Mouse (Mus musculus) brown adipose tissue, adult 24 weeks (tissue): Measurements from ENCODE around the gene Mtx1. TPM values are rescaled to one million over a fixed set of nuclear protein-coding genes. Genes with fewer than 3 reads are reported as not detected.

Source experiments
- H3K27ac ChIP-seq: fragments of 200-500 bp; replicated peaks from 2 replicates; pipeline ENCODE4 v1.5.1; 2012; ENCODE audit warnings: low read depth, mild to moderate bottlenecking, low read length
- H3K4me1 ChIP-seq: fragments of 200-500 bp; 2 replicates; pipeline ENCODE4 v1.6.1; 2012; ENCODE audit warnings: low read length, mixed read lengths; ENCODE audit not compliant: control insufficient read depth, insufficient read depth, insufficient read length
- H3K4me3 ChIP-seq: fragments of 200-500 bp; 2 replicates; pipeline ENCODE4 v1.5.1; 2012; ENCODE audit warnings: low read depth, mild to moderate bottlenecking, low read length, moderate library complexity; ENCODE audit not compliant: insufficient read depth
- polyA plus RNA-seq: library from polyadenylated mRNA; stranded (reverse); fragments of >200 nt; gene quantifications from 2 replicates; pipeline ENCODE4 v1.2.4, GENCODE M21; 2012; ENCODE audit not compliant: missing spikeins, insufficient read depth, insufficient read length

Gene Mtx1
- polyA plus RNA-seq, 1 experiment, result 115 TPM

- H3K27ac ChIP-seq, result no peak overlapping the region
- H3K4me3 ChIP-seq, result no peak overlapping the region
- H3K4me1 ChIP-seq, result no peaks in the 10 kb centered on the region; the same call in 1 of the 2 replicates
These were observed 36.5 kb downstream of the Mtx1 start for GRCm38 (mm10) chr3:89190436-89190835.

GRCm38 (mm10) chr3:89188478-89188875, 38.4 kb downstream of the Mtx1 start:
- Histone ChIP-seq H3K4me3 (no peak overlapping the region), H3K27ac (no peak overlapping the region), H3K4me1 (no peaks in the 10 kb centered on the region; the same call in 1 of the 2 replicates)

GRCm38 (mm10) chr3:89187690-89188477, 39.0 kb downstream of the Mtx1 start:
- Histone ChIP-seq H3K4me1 (no peaks in the 10 kb centered on the region; the same call in 1 of the 2 replicates), H3K27ac (no peak overlapping the region), H3K4me3 (no peak overlapping the region)

GRCm38 (mm10) chr3:89187197-89187596, 39.7 kb downstream of the Mtx1 start:
- no peaks in the 10 kb centered on the region; the same call in 1 of the 2 replicates for H3K4me1 ChIP-seq
- H3K27ac ChIP-seq, result no peak overlapping the region
- no peak overlapping the region for H3K4me3 ChIP-seq

- Histone ChIP-seq H3K27ac (no peak overlapping the region), H3K4me1 (no peaks in the 10 kb centered on the region; the same call in 1 of the 2 replicates), H3K4me3 (peak overlapping the region; percentile 54)
These were observed 43.0 kb downstream of the Mtx1 start for GRCm38 (mm10) chr3:89183959-89184315.

GRCm38 (mm10) chr3:89183058-89183958, 43.6 kb downstream of the Mtx1 start, which contains the start of gene Fam189b:
Gene Fam189b (plus strand): TSS chr3:89183143.
- peaks cover under 1% of the 10 kb centered on the region; the same call in 1 of the 2 replicates for H3K4me1 ChIP-seq
- H3K27ac ChIP-seq, result no peak within 1 kb of the TSS
- H3K4me3 ChIP-seq, result peak within 1 kb of the TSS; percentile 54

GRCm38 (mm10) chr3:89182531-89183057, 44.3 kb downstream of the Mtx1 start:
- H3K4me3 ChIP-seq, result 0 out of 2 replicates have a peak overlapping the region, but pooled peaks have one; percentile 54
- no peak overlapping the region for H3K27ac ChIP-seq
- H3K4me1 ChIP-seq, result peaks cover 5% of the 10 kb centered on the region; the same call in 1 of the 2 replicates

GRCm38 (mm10) chr3:89181749-89182500, 45.0 kb downstream of the Mtx1 start:
- no peak overlapping the region for H3K27ac ChIP-seq
- H3K4me3 ChIP-seq, result no peak overlapping the region
- peaks cover 5% of the 10 kb centered on the region; the same call in 1 of the 2 replicates for H3K4me1 ChIP-seq

GRCm38 (mm10) chr3:89179056-89179455, 47.8 kb downstream of the Mtx1 start:
- H3K27ac ChIP-seq, result no peak overlapping the region
- 0 out of 2 replicates have a peak, but pooled peaks cover 5% of the 10 kb centered on the region for H3K4me1 ChIP-seq
- H3K4me3 ChIP-seq, result no peak overlapping the region; the same call in 1 of the 2 replicates

GRCm38 (mm10) chr3:89178107-89178385, 48.8 kb downstream of the Mtx1 start:
- Histone ChIP-seq H3K4me1 (0 out of 2 replicates have a peak, but pooled peaks cover 5% of the 10 kb centered on the region), H3K4me3 (peak overlapping the region; percentile 77), H3K27ac (peak overlapping the region; percentile 50)

- Histone ChIP-seq H3K4me3 (peak within 1 kb of the TSS; percentile 77), H3K27ac (peak within 1 kb of the TSS; percentile 50), H3K4me1 (0 out of 2 replicates have a peak, but pooled peaks cover 5% of the 10 kb centered on the region)
These were observed 49.4 kb downstream of the Mtx1 start, which contains the start of gene Scamp3 for GRCm38 (mm10) chr3:89177242-89178106. Gene Scamp3 (plus strand): TSS chr3:89177473.

- H3K4me3 ChIP-seq, result no peak overlapping the region
These were observed 50.5 kb downstream of the Mtx1 start for GRCm38 (mm10) chr3:89176421-89176820.

GRCm38 (mm10) chr3:89175544-89175943, 51.3 kb downstream of the Mtx1 start:
- Histone ChIP-seq H3K4me3 (no peak overlapping the region), H3K27ac (no peak overlapping the region), H3K4me1 (0 out of 2 replicates have a peak, but pooled peaks cover 5% of the 10 kb centered on the region)

More at GRCm38 (mm10) chr3:89176421-89176820, 50.5 kb downstream of the Mtx1 start:
- Histone ChIP-seq H3K4me1 (0 out of 2 replicates have a peak, but pooled peaks cover 5% of the 10 kb centered on the region), H3K27ac (no peak overlapping the region)
